Mouse (Mus musculus) kidney, adult 18-20 months (tissue): ENCODE measurements at regions not wholly inside any gene's neighbourhood (a gene's known extent, or its start where the extent isn't known, plus 50 kb on each side); places are given as distances from the start of the nearest gene placed in this dataset.
A peak's percentile ranks its signal among the peaks of the same experiment; 100 is the strongest.

Experiments
- DNase-seq: peaks from one replicate; pipeline ENCODE4 v3.0.0; 2021

GRCm38 (mm10) chr9:69705942-69706341 lies 54.8 kb downstream of the Foxb1 start:
- DNase-seq = no peak

GRCm38 (mm10) chr9:69705071-69705470 lies 55.7 kb downstream of the Foxb1 start:
- DNase-seq = no peak

- DNase-seq = no peak
Observed at GRCm38 (mm10) chr9:69703731-69704130, 57.0 kb downstream of the Foxb1 start.

GRCm38 (mm10) chr9:69702156-69702928 lies 58.4 kb downstream of the Foxb1 start:
- DNase-seq = no peak

- no peak for DNase-seq
Observed at GRCm38 (mm10) chr9:69700696-69701095, 60.0 kb downstream of the Foxb1 start.

GRCm38 (mm10) chr9:69691756-69692155 lies 69.0 kb downstream of the Foxb1 start:
- DNase-seq = no peak

- no peak for DNase-seq
Observed at GRCm38 (mm10) chr9:69687349-69688123, 73.2 kb downstream of the Foxb1 start.

GRCm38 (mm10) chr9:69686766-69687165 lies 74.0 kb downstream of the Foxb1 start:
- DNase-seq = no peak

- no peak for DNase-seq
Observed at GRCm38 (mm10) chr9:69685630-69686029, 75.1 kb downstream of the Foxb1 start.

- DNase-seq = peak; percentile 2
Observed at GRCm38 (mm10) chr9:69681372-69682213, 79.1 kb downstream of the Foxb1 start.

- no peak for DNase-seq
Observed at GRCm38 (mm10) chr9:69678634-69679033, 82.1 kb downstream of the Foxb1 start.

GRCm38 (mm10) chr9:69673463-69674105 lies 87.2 kb downstream of the Foxb1 start:
- DNase-seq = no peak

- no peak for DNase-seq
Observed at GRCm38 (mm10) chr9:69672657-69673462, 87.9 kb downstream of the Foxb1 start.

GRCm38 (mm10) chr9:69671199-69671598 lies 89.5 kb downstream of the Foxb1 start:
- DNase-seq = no peak

- DNase-seq = no peak
Observed at GRCm38 (mm10) chr9:69670551-69671044, 90.1 kb downstream of the Foxb1 start.

- DNase-seq = no peak
Observed at GRCm38 (mm10) chr9:69669611-69670550, 90.9 kb downstream of the Foxb1 start.

GRCm38 (mm10) chr9:69668475-69669090 lies 92.2 kb downstream of the Foxb1 start:
- no peak for DNase-seq

- no peak for DNase-seq
Observed at GRCm38 (mm10) chr9:69667064-69667533, 93.6 kb downstream of the Foxb1 start.

- no peak for DNase-seq
Observed at GRCm38 (mm10) chr9:69664201-69664600, 96.5 kb downstream of the Foxb1 start.

GRCm38 (mm10) chr9:69662394-69662793 lies 98.3 kb downstream of the Foxb1 start:
- no peak for DNase-seq
